Comparison of ENCODE assay signal across 1 mouse cellular context in genomic region chr5:129846752-129847557, GRCm38 (mm10).
TF ChIP-seq lines count a peak whose summit lies in the region.

Gene Sumf2 (plus strand): TSS chr5:129846986.

TF ChIP-seq in CH12.LX, 34 proteins besides CTCF, POLR2A, EP300 and RAD21 (continued from another document):
- TF ChIP-seq ELF1 (IDR thresholded peaks at IDR 0.05; ENCODE audit: low read depth, low read length) (0 out of 2 replicates have a peak, but pooled peaks have one; percentile 28), JUN (IDR thresholded peaks at IDR 0.05; ENCODE audit: insufficient read depth, low read depth, low read length) (peak; percentile 43; the same call in 1 of the 2 replicates), ZNF384 (IDR thresholded peaks at IDR 0.05; ENCODE audit: low read depth, low read length) (peak; percentile 74), KAT2A (IDR thresholded peaks at IDR 0.05; ENCODE audit: insufficient replicate concordance, low read length) (0 out of 2 replicates have a peak, but pooled peaks have one; percentile 26), ZKSCAN1 (IDR thresholded peaks at IDR 0.05; ENCODE audit: borderline replicate concordance, low read depth, low read length) (peak; percentile 15; the same call in 1 of the 2 replicates), ZC3H11A (IDR thresholded peaks at IDR 0.05; ENCODE audit: low read depth, low read length) (no peak), JUND (conservative IDR thresholded peaks at IDR 0.05; ENCODE audit: low read depth, low read length) (no peak), CHD2 (IDR thresholded peaks at IDR 0.05; ENCODE audit: low read length) (peak; percentile 83), MAZ (IDR thresholded peaks at IDR 0.05; ENCODE audit: low read depth, low read length) (0 out of 2 replicates have a peak, but pooled peaks have one; percentile 58), SIN3A (IDR thresholded peaks at IDR 0.05; ENCODE audit: low read length) (peak; percentile 79; the same call in 1 of the 2 replicates), PAX5 (IDR thresholded peaks at IDR 0.05; ENCODE audit: low read length) (no peak), POLR2AphosphoS2 (IDR thresholded peaks at IDR 0.05; ENCODE audit: low read depth, low read length) (peak; percentile 100), MEF2A (IDR thresholded peaks at IDR 0.05; ENCODE audit: borderline replicate concordance, low read depth, low read length) (peak; percentile 54), MAX (IDR thresholded peaks at IDR 0.05; ENCODE audit: low read length) (peak; percentile 73)
TF ChIP-seq in CH12.LX: peak in this region for 24.
